Mouse (Mus musculus): Measurements from ENCODE around the gene Man2b2. TPM values are rescaled to one million over a fixed set of nuclear protein-coding genes. Genes with fewer than 3 reads are reported as not detected.

Gene Man2b2
- polyA plus RNA-seq, 1 experiment = 30.3 TPM

DNA sequence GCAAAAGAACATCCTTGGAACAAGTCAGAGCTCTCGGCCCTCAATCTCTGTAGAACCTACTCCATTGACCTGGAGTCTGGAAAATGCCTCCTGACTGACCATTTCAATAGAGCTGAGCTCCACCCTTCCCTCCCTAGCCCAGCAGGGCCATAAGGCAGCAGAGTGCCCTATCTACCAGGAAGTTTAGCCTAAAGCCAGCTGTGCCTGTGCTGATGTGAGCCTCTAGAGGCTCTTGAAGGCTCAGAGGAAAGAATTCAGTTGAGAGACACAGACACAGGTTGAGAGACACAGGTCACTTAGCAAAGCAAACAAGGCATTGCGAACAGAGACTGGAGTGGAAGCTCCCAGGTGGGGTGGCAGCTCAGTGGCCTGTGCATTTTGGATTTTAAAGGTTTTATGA is 55.1 kb downstream of the Man2b2 start:
- no peak for DNase-seq (ENCODE audit: extremely low spot score in 1 of 2, low spot score in 1 of 2)

DNA sequence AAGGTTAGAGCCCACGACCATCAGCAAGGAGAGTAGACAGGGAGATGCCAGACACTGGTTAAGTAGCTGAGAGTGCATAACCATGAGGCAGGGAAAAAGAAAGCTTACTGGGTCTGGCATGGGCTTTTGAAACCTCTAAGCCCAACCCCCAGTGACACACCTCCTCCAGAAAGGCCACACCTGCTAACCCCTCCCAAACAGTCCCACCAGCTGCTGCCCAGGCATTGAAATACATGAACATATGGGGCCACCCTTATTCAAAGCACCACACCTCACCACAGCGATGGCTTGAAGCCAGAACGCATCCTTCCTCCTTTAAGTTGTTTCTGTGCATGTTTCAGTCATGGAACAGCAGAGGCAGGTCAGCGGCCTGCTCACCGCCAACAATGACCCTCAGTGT is 57.9 kb downstream of the Man2b2 start:
- no peak for DNase-seq (ENCODE audit: extremely low spot score in 1 of 2, low spot score in 1 of 2)

DNA sequence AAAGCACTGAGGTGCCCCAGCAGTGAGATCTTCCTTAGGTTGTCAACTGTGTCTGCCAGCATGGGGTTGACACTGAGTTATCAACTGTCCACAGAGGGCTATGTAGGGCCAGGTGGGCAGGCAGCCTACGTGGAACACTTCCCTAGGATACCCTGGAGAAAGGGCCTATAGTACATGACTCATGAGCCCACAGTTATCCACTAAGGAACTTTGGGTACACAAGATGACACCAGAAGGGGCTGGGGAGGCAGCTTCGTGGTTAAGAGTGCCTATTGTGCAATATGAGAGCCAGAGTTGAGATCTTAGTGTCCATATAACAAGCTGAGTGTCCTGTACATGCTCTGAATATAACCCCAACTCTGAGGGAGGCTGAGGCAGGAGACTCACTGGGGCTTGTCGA is 60.9 kb downstream of the Man2b2 start:
- no peak for DNase-seq (ENCODE audit: extremely low spot score in 1 of 2, low spot score in 1 of 2)

GRCm38 (mm10) chr5:36766958-36767703 is 63.3 kb downstream of the Man2b2 start:
- DNase-seq (ENCODE audit: extremely low spot score in 1 of 2, low spot score in 1 of 2) = no peak

DNA sequence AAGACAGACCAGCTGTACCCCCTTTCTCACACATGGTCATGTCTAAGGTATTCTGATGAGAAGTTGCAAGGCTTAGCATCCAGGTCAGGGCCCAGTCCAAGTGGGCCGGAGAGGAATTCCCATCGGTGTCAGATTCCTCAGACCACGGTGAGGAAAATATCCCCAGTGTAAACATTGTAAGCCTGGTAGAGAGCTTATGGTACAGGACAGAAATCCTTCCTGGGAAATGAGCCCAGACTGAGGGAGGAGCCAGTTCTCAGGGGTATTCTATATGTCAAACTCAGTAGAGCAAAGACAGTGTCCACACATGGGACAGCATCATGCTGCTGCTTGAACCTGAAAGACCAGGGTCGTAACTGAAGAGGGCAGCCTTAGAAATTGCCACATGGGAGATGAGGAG is 70.6 kb downstream of the Man2b2 start:
- no peak for DNase-seq (ENCODE audit: extremely low spot score in 1 of 2, low spot score in 1 of 2)

DNA sequence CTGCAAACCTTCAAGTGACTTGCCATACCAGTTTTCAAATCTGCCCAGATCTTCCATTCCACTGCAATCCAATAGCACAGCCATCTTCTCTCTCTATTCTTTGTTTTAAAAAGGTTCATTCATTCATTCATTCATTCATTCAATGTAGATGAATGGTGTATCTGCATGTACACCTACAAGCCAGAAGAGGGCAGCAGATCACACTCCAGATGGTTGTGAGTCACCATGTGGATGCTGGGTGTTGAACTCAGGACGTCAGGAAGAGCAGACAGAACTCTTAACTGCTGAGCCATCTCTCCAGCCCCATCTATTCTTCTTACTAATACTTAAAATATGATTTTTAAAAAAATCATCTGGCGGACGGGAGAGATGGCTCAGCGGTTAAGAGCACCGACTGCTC is 73.4 kb downstream of the Man2b2 start:
- no peak for DNase-seq (ENCODE audit: extremely low spot score in 1 of 2, low spot score in 1 of 2)

Other genes with a start within 250 kb of the Man2b2 start
- gene Tbc1d14, start 237.4 kb downstream of the Man2b2 start, polyA plus RNA-seq (2012; rRNA removed) = 58.8 and 59.8 TPM in 2 replicates
- gene D5Ertd579e, start 134.6 kb downstream of the Man2b2 start, polyA plus RNA-seq (2012; rRNA removed) = 55.2 and 57.8 TPM in 2 replicates
- 23.4 and 24.0 TPM in 2 replicates for gene Bloc1s4, start 82.0 kb downstream of the Man2b2 start, polyA plus RNA-seq (2012; rRNA removed)
- gene Mrfap1, start 33.9 kb downstream of the Man2b2 start, polyA plus RNA-seq (2012; rRNA removed) = 343 and 355 TPM in 2 replicates
- gene Ppp2r2c, start 37.9 kb upstream of the Man2b2 start, polyA plus RNA-seq (2012; rRNA removed) = 354 and 368 TPM in 2 replicates
- gene Wfs1, start 158.6 kb upstream of the Man2b2 start, polyA plus RNA-seq (2012; rRNA removed) = 56.5 and 65.1 TPM in 2 replicates

Measured in frontal cortex, adult 2 months (tissue).